Mouse (Mus musculus): ENCODE results near the gene Hao1. TPM values are rescaled to one million over a fixed set of nuclear protein-coding genes. Genes with fewer than 3 reads are reported as not detected.
A peak's percentile ranks its signal among the peaks of the same experiment; 100 is the strongest.

The Hao1 gene
- 0.09 TPM in 1 of 2 replicates, not detected in the other for polyA plus RNA-seq (2015; fragmentation: Nextera tagmentation; extraction: Ambion mirVana)

GRCm38 (mm10) chr2:134554221-134554727 lies at the start of gene Hao1:
Hao1 (minus strand) TSS chr2:134554368.
- Histone ChIP-seq H3K9me3 (replicated peaks; ENCODE audit: low read length) (no peaks in the 10 kb centered on the region), H3K36me3 (ENCODE audit: insufficient read depth, low read length) (no peaks in the 10 kb centered on the region), H3K27ac (no peak within 1 kb of the TSS), H3K4me3 (replicated peaks; ENCODE audit: low read depth, low read length) (no peak within 1 kb of the TSS), H3K9ac (ENCODE audit: low read depth, low read length) (no peak within 1 kb of the TSS), H3K27me3 (ENCODE audit: insufficient read depth, low read length) (no peaks in the 10 kb centered on the region), H3K4me2 (ENCODE audit: low read length) (no peak within 1 kb of the TSS), H3K4me1 (replicated peaks; ENCODE audit: insufficient read depth, low read length) (no peaks in the 10 kb centered on the region)
- ATAC-seq (replicated peaks; ENCODE audit: low FRiP score, low read depth) (no peak), DNase-seq (ENCODE audit: low spot score) (no peak)
- 82% methylated on average over 8 of the region's 8 CpGs for WGBS
- no peak for TF ChIP-seq CTCF (IDR thresholded peaks at IDR 0.05; ENCODE audit: low read depth)

GRCm38 (mm10) chr2:134591081-134591694 lies 37.0 kb upstream of the Hao1 start:
- Histone ChIP-seq H3K4me1 (replicated peaks; ENCODE audit: insufficient read depth, low read length) (no peaks in the 10 kb centered on the region), H3K9ac (ENCODE audit: low read depth, low read length) (no peak overlapping the region), H3K27me3 (ENCODE audit: insufficient read depth, low read length) (no peaks in the 10 kb centered on the region), H3K27ac (no peak overlapping the region), H3K4me3 (replicated peaks; ENCODE audit: low read depth, low read length) (no peak overlapping the region), H3K36me3 (ENCODE audit: insufficient read depth, low read length) (no peaks in the 10 kb centered on the region; the same call in 1 of the 2 replicates), H3K4me2 (ENCODE audit: low read length) (no peak overlapping the region), H3K9me3 (replicated peaks; ENCODE audit: low read length) (no peaks in the 10 kb centered on the region)
- DNase-seq (ENCODE audit: low spot score) = no peak
- 95% methylated on average over 6 of the region's 6 CpGs for WGBS
- TF ChIP-seq CTCF (IDR thresholded peaks at IDR 0.05; ENCODE audit: low read depth) = no peak
- ATAC-seq (replicated peaks; ENCODE audit: low FRiP score, low read depth) = no peak

GRCm38 (mm10) chr2:134585243-134585642 lies 31.1 kb upstream of the Hao1 start:
- TF ChIP-seq CTCF (IDR thresholded peaks at IDR 0.05; ENCODE audit: low read depth) = no peak

GRCm38 (mm10) chr2:134559422-134559821 lies 5.3 kb upstream of the Hao1 start:
- 88% methylated on average over 3 of the region's 3 CpGs for WGBS
- no peak overlapping the region for H3K27ac ChIP-seq
- H3K4me3 ChIP-seq (replicated peaks; ENCODE audit: low read depth, low read length) = no peak overlapping the region
- no peaks in the 10 kb centered on the region for H3K4me1 ChIP-seq (replicated peaks; ENCODE audit: insufficient read depth, low read length)
- no peak for DNase-seq (ENCODE audit: low spot score)
- no peaks in the 10 kb centered on the region for H3K9me3 ChIP-seq (replicated peaks; ENCODE audit: low read length)
- H3K27me3 ChIP-seq (ENCODE audit: insufficient read depth, low read length) = no peaks in the 10 kb centered on the region
- no peak for TF ChIP-seq CTCF (IDR thresholded peaks at IDR 0.05; ENCODE audit: low read depth)
- no peaks in the 10 kb centered on the region for H3K36me3 ChIP-seq (ENCODE audit: insufficient read depth, low read length)
- H3K4me2 ChIP-seq (ENCODE audit: low read length) = no peak overlapping the region
- no peak overlapping the region for H3K9ac ChIP-seq (ENCODE audit: low read depth, low read length)
- ATAC-seq (replicated peaks; ENCODE audit: low FRiP score, low read depth) = no peak

More at GRCm38 (mm10) chr2:134585243-134585642, 31.1 kb upstream of the Hao1 start:
- no peak overlapping the region for H3K4me2 ChIP-seq (ENCODE audit: low read length)
- H3K9me3 ChIP-seq (replicated peaks; ENCODE audit: low read length) = no peaks in the 10 kb centered on the region
- WGBS = 69% methylated on average over 4 of the region's 4 CpGs
- ATAC-seq (replicated peaks; ENCODE audit: low FRiP score, low read depth) = no peak
- no peaks in the 10 kb centered on the region for H3K27me3 ChIP-seq (ENCODE audit: insufficient read depth, low read length)
- DNase-seq (ENCODE audit: low spot score) = no peak
- H3K36me3 ChIP-seq (ENCODE audit: insufficient read depth, low read length) = no peaks in the 10 kb centered on the region
- no peak overlapping the region for H3K4me3 ChIP-seq (replicated peaks; ENCODE audit: low read depth, low read length)
- H3K27ac ChIP-seq = no peak overlapping the region
- H3K4me1 ChIP-seq (replicated peaks; ENCODE audit: insufficient read depth, low read length) = no peaks in the 10 kb centered on the region
- no peak overlapping the region for H3K9ac ChIP-seq (ENCODE audit: low read depth, low read length)

GRCm38 (mm10) chr2:134552358-134552757 lies 1.8 kb downstream of the Hao1 start:
- H3K27ac ChIP-seq = no peak overlapping the region
- no peak overlapping the region for H3K4me3 ChIP-seq (replicated peaks; ENCODE audit: low read depth, low read length)
- no peaks in the 10 kb centered on the region for H3K36me3 ChIP-seq (ENCODE audit: insufficient read depth, low read length)
- ATAC-seq (replicated peaks; ENCODE audit: low FRiP score, low read depth) (no peak), DNase-seq (ENCODE audit: low spot score) (no peak)
- H3K27me3 ChIP-seq (ENCODE audit: insufficient read depth, low read length) = no peaks in the 10 kb centered on the region
- no peak for TF ChIP-seq CTCF (IDR thresholded peaks at IDR 0.05; ENCODE audit: low read depth)
- no peak overlapping the region for H3K9ac ChIP-seq (ENCODE audit: low read depth, low read length)
- no peaks in the 10 kb centered on the region for H3K4me1 ChIP-seq (replicated peaks; ENCODE audit: insufficient read depth, low read length)
- H3K9me3 ChIP-seq (replicated peaks; ENCODE audit: low read length) = no peaks in the 10 kb centered on the region
- no peak overlapping the region for H3K4me2 ChIP-seq (ENCODE audit: low read length)

- Histone ChIP-seq H3K4me3 (replicated peaks; ENCODE audit: low read depth, low read length) (no peak overlapping the region), H3K4me1 (replicated peaks; ENCODE audit: insufficient read depth, low read length) (no peaks in the 10 kb centered on the region), H3K9ac (ENCODE audit: low read depth, low read length) (no peak overlapping the region), H3K4me2 (ENCODE audit: low read length) (no peak overlapping the region), H3K27ac (no peak overlapping the region), H3K27me3 (ENCODE audit: insufficient read depth, low read length) (no peaks in the 10 kb centered on the region), H3K9me3 (replicated peaks; ENCODE audit: low read length) (no peaks in the 10 kb centered on the region), H3K36me3 (ENCODE audit: insufficient read depth, low read length) (no peaks in the 10 kb centered on the region)
- TF ChIP-seq CTCF (IDR thresholded peaks at IDR 0.05; ENCODE audit: low read depth) = peak; percentile 89
- DNase-seq (ENCODE audit: low spot score) (peak; percentile 73), ATAC-seq (replicated peaks; ENCODE audit: low FRiP score, low read depth) (no peak)
- 22% methylated on average over 4 of the region's 4 CpGs for WGBS
Observed at GRCm38 (mm10) chr2:134549770-134550169, 4.4 kb downstream of the Hao1 start.

All from kidney, postnatal 0 days (tissue).